Mouse (Mus musculus): ENCODE measurements around the gene Abcb9.

GRCm38 (mm10) chr5:124011927-124012326 lies 83.7 kb downstream of the Abcb9 start:
- TF ChIP-seq POLR2A (IDR thresholded peaks at IDR 0.05; ENCODE audit: low read depth, low read length) (no peak), CTCF (IDR thresholded peaks at IDR 0.05; ENCODE audit: extremely low read depth, insufficient read depth, insufficient read length, insufficient replicate concordance) (no peak)
